Mouse (Mus musculus) hindbrain, embryonic 11.5 days (tissue): ENCODE results near the gene Ralgapa2. TPM values are rescaled to one million over a fixed set of nuclear protein-coding genes. Genes with fewer than 3 reads are reported as not detected.

Experiments
- ATAC-seq: fragments of 200-750 bp; cut with Nextera tagmentation; 2 replicates; pipeline ENCODE4 v1.8.0; 2017; ENCODE audit warnings: mild to moderate bottlenecking, moderate TSS enrichment, moderate library complexity; ENCODE audit not compliant: low FRiP score
- DNase-seq: peaks from one replicate; pipeline ENCODE4 v3.0.0-alpha.2; 2015; ENCODE audit warnings: low spot score
- H3K27ac ChIP-seq: fragments of 300-500 bp; sonication (generic); 2 replicates; pipeline ENCODE4 v1.5.1; 2014; ENCODE audit warnings: mild to moderate bottlenecking, low read depth, low read length
- H3K27me3 ChIP-seq: fragments of 300-500 bp; sonication (generic); 2 replicates; pipeline ENCODE4 v1.6.1; 2014; ENCODE audit warnings: mild to moderate bottlenecking, low read length, moderate library complexity, mixed read lengths; ENCODE audit not compliant: control insufficient read depth, insufficient read depth
- H3K36me3 ChIP-seq: fragments of 300-500 bp; sonication (generic); 2 replicates; pipeline ENCODE4 v1.6.1; 2014; ENCODE audit warnings: mild to moderate bottlenecking, low read length, moderate library complexity, mixed read lengths; ENCODE audit not compliant: control insufficient read depth, insufficient read depth
- H3K4me1 ChIP-seq: fragments of 300-500 bp; sonication (generic); replicated peaks from 2 replicates; pipeline ENCODE4 v1.6.1; 2014; ENCODE audit warnings: low read length, mixed read lengths; ENCODE audit not compliant: control insufficient read depth, insufficient read depth
- H3K4me2 ChIP-seq: fragments of 300-500 bp; sonication (generic); replicated peaks from 2 replicates; pipeline ENCODE4 v1.6.1; 2014; ENCODE audit warnings: mild to moderate bottlenecking, low read depth, low read length
- H3K4me3 ChIP-seq: fragments of 300-500 bp; sonication (generic); 2 replicates; pipeline ENCODE4 v1.5.1; 2014; ENCODE audit warnings: low read depth, low read length
- H3K9ac ChIP-seq: fragments of 300-500 bp; sonication (generic); 2 replicates; pipeline ENCODE4 v1.6.1; 2014; ENCODE audit warnings: low read depth, low read length
- H3K9me3 ChIP-seq: fragments of 300-500 bp; sonication (generic); 2 replicates; pipeline ENCODE4 v1.6.1; 2016; ENCODE audit warnings: low read length; ENCODE audit not compliant: control insufficient read depth
- WGBS: fragments of 180-500 bp; shearing (Covaris S2); extraction: QIAGEN DNeasy Blood & Tissue Kit; methylation state at CpG from one replicate; pipeline ENCODE4 v1.1.7; 2014; 5-methylcytosine and 5-hydroxymethylcytosine counted together
- polyA plus RNA-seq: library from polyadenylated mRNA; unstranded; fragments of >200 nt; fragmentation: Nextera tagmentation; extraction: Ambion mirVana; gene quantifications from 2 replicates; pipeline ENCODE4 v1.2.1, GENCODE M21; 2014

Gene Ralgapa2
- polyA plus RNA-seq, 1 experiment from 2014 or later = 13.6 TPM

DNA sequence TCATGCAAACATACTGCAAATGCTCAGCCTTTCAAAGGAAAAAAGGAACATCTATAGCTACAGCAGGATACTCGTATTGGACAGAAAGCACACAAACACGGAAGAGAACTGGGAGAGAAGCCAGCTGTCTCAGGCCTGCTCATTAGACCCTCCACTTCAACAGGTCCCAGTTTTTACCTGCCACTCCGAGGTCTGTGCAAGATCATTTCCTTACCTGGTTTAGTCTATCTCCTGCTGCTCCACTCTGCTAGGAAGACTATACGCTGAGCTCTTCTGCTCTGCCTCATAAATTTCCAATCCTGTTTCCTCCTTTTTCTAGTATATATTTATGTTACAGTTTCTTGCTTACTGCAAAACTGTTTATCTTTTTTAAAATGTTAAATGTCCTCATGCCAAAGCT is 70.4 kb downstream of the Ralgapa2 start:
- Histone ChIP-seq H3K27me3 (no peaks in the 10 kb centered on the region), H3K27ac (no peak overlapping the region), H3K4me2 (no peak overlapping the region), H3K9me3 (no peaks in the 10 kb centered on the region), H3K4me3 (no peak overlapping the region), H3K9ac (no peak overlapping the region), H3K4me1 (no peaks in the 10 kb centered on the region), H3K36me3 (no peaks in the 10 kb centered on the region)
- WGBS = 95% methylated on average over 4 of the region's 4 CpGs
- ATAC-seq = no peak
- DNase-seq = no peak

DNA sequence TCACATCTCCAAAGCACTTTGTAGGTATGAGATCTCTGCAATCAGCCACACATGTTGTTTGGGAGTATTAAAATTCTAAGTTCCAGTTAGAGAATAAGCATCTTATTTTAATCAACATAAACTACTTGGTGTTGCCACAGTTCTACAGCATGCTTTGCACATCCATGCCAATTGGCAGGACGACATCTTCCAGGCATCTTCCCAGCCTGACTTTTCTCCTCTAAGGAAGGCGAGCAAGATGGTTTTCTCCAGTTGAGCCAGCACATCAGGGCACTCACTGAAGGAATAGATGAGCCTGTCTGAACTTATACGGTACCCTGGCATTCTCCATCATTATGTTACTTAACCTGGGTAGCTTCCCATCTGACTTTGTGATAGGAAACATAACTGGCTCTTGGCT is 83.4 kb downstream of the Ralgapa2 start:
- Histone ChIP-seq H3K27me3 (no peaks in the 10 kb centered on the region), H3K9ac (no peak overlapping the region), H3K4me3 (no peak overlapping the region), H3K4me2 (no peak overlapping the region), H3K4me1 (no peaks in the 10 kb centered on the region), H3K27ac (no peak overlapping the region), H3K36me3 (no peaks in the 10 kb centered on the region), H3K9me3 (no peaks in the 10 kb centered on the region)
- ATAC-seq (no peak), DNase-seq (no peak)
- WGBS = 90% methylated on average over 3 of the region's 3 CpGs

GRCm38 (mm10) chr2:146427380-146427779 is 84.8 kb downstream of the Ralgapa2 start:
- no peak overlapping the region for H3K9ac ChIP-seq
- H3K4me1 ChIP-seq = no peaks in the 10 kb centered on the region
- no peaks in the 10 kb centered on the region for H3K9me3 ChIP-seq
- no peaks in the 10 kb centered on the region for H3K27me3 ChIP-seq
- WGBS = 94% methylated on average over 3 of the region's 3 CpGs
- ATAC-seq (no peak), DNase-seq (no peak)
- no peak overlapping the region for H3K27ac ChIP-seq
- no peak overlapping the region for H3K4me3 ChIP-seq
- H3K36me3 ChIP-seq = no peaks in the 10 kb centered on the region
- H3K4me2 ChIP-seq = no peak overlapping the region

GRCm38 (mm10) chr2:146426321-146426720 is 85.8 kb downstream of the Ralgapa2 start:
- ATAC-seq = no peak
- WGBS = 98% methylated on average over 7 of the region's 7 CpGs
- H3K4me1 ChIP-seq = no peaks in the 10 kb centered on the region

GRCm38 (mm10) chr2:146425235-146425634 is 86.9 kb downstream of the Ralgapa2 start:
- H3K4me2 ChIP-seq = no peak overlapping the region
- ATAC-seq = no peak
- 94% methylated on average over 2 of the region's 2 CpGs for WGBS

More at GRCm38 (mm10) chr2:146426321-146426720, 85.8 kb downstream of the Ralgapa2 start:
- Histone ChIP-seq H3K27me3 (no peaks in the 10 kb centered on the region), H3K36me3 (no peaks in the 10 kb centered on the region), H3K9ac (no peak overlapping the region), H3K4me2 (no peak overlapping the region), H3K4me3 (no peak overlapping the region), H3K9me3 (no peaks in the 10 kb centered on the region), H3K27ac (no peak overlapping the region)
- no peak for DNase-seq

GRCm38 (mm10) chr2:146423710-146424301 is 88.3 kb downstream of the Ralgapa2 start:
- DNase-seq (no peak), ATAC-seq (no peak)
- no peaks in the 10 kb centered on the region for H3K27me3 ChIP-seq
- no peak overlapping the region for H3K4me2 ChIP-seq
- H3K27ac ChIP-seq = no peak overlapping the region
- no peak overlapping the region for H3K9ac ChIP-seq
- no peak overlapping the region for H3K4me3 ChIP-seq
- no peaks in the 10 kb centered on the region for H3K36me3 ChIP-seq
- H3K4me1 ChIP-seq = no peaks in the 10 kb centered on the region
- WGBS = 88% methylated on average over 4 of the region's 4 CpGs
- H3K9me3 ChIP-seq = no peaks in the 10 kb centered on the region

More at GRCm38 (mm10) chr2:146425235-146425634, 86.9 kb downstream of the Ralgapa2 start:
- DNase-seq = no peak
- H3K4me3 ChIP-seq = no peak overlapping the region
- H3K36me3 ChIP-seq = no peaks in the 10 kb centered on the region
- H3K9me3 ChIP-seq = no peaks in the 10 kb centered on the region
- no peak overlapping the region for H3K9ac ChIP-seq
- H3K27me3 ChIP-seq = no peaks in the 10 kb centered on the region
- H3K27ac ChIP-seq = no peak overlapping the region
- no peaks in the 10 kb centered on the region for H3K4me1 ChIP-seq

DNA sequence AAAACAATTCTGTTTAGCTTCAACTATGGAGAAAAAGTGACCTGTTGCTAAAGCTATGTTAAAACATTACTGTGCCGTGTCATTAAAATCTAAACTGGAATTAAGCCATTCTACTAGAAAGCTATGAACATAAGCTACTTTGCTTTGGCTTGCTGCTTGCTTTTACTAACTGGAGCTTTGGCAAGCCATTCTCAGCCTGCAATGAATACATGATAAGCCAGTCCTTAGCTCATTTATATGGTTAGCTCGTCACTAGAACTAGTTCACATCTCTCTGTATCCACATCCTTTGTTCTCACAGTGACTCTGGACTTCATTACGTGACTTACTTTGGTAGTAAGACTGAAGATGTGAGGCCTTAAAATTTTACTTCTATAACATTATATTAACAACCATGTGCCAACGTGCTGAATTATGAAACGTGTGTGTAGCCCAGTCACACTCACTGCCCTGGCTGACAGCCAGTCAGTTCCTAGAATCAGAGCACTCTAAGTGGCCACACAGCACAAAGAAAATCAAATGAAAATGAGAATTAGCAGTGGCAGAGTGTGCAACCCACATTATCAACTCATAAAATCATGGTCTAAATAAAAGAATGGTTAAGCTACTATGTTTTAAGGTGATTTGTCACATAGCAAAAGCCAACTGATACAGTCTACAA is 89.0 kb downstream of the Ralgapa2 start:
- Histone ChIP-seq H3K9me3 (no peaks in the 10 kb centered on the region), H3K9ac (no peak overlapping the region), H3K4me2 (no peak overlapping the region), H3K36me3 (no peaks in the 10 kb centered on the region), H3K4me1 (no peaks in the 10 kb centered on the region), H3K4me3 (no peak overlapping the region), H3K27me3 (no peaks in the 10 kb centered on the region), H3K27ac (no peak overlapping the region)
- ATAC-seq (no peak), DNase-seq (no peak)
- 90% methylated on average over 5 of the region's 5 CpGs for WGBS

- H3K4me2 ChIP-seq = no peak overlapping the region
- H3K27me3 ChIP-seq = no peaks in the 10 kb centered on the region
- H3K9me3 ChIP-seq = no peaks in the 10 kb centered on the region
- no peak overlapping the region for H3K9ac ChIP-seq
- ATAC-seq = no peak
- H3K27ac ChIP-seq = no peak overlapping the region
- H3K4me1 ChIP-seq = no peaks in the 10 kb centered on the region
- WGBS = 89% methylated on average over 2 of the region's 2 CpGs
- no peaks in the 10 kb centered on the region for H3K36me3 ChIP-seq
- no peak overlapping the region for H3K4me3 ChIP-seq
- DNase-seq = no peak
These were observed 95.9 kb downstream of the Ralgapa2 start for GRCm38 (mm10) chr2:146416283-146416682.
